Mouse (Mus musculus) G1E (cell line): ENCODE measurements at regions not wholly inside any gene's neighbourhood (a gene's known extent, or its start where the extent isn't known, plus 50 kb on each side); places are given as distances from the start of the nearest gene placed in this dataset.

Source experiments
- CTCF ChIP-seq: IDR thresholded peaks from 2 replicates; pipeline ENCODE4 v1.5.1; 2012; ENCODE audit warnings: low read depth, low read length, inconsistent platforms, mixed read lengths
- GATA1 ChIP-seq: IDR thresholded peaks from 2 replicates; pipeline ENCODE4 v1.6.1; 2012; ENCODE audit warnings: borderline replicate concordance, low read length, inconsistent platforms, mixed read lengths
- GATA2 ChIP-seq: IDR thresholded peaks from 2 replicates; pipeline ENCODE4 v1.6.1; 2012; ENCODE audit warnings: low read depth, low read length, inconsistent platforms, borderline replicate concordance
- TAL1 ChIP-seq: conservative IDR thresholded peaks from 2 replicates; pipeline ENCODE4 v1.6.1; 2012; ENCODE audit warnings: low read depth, low read length, inconsistent platforms, mixed read lengths

DNA sequence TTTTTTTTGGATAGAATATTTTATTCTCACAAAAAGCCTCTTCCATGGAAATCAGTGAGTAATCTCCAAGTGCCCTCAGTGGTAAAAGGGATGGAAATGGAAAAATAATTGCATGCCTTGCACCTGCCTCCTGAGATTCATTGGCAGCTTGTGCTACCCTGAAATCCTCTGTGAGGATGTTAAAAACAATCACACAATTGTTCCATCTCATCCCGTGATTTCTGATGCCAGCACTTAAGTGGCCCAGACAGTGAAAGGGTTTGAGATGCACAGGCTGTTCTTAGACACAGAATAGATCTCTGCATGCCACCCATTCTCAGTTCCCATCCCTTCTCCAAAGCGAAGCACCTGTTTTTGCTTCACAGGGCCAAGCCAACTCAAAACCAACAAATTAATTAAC, 398.9 kb upstream of the Cd180 start:
- TF ChIP-seq CTCF = no peak
- TF ChIP-seq GATA2 = no peak
- no peak for TF ChIP-seq GATA1
- TF ChIP-seq TAL1 = no peak
